Mouse (Mus musculus): ENCODE measurements around the gene 2300003K06Rik.
A peak's percentile ranks its signal among the peaks of the same experiment; 100 is the strongest.
"Not testable (repeated sequence)": the region's sequence is repeated elsewhere in the genome, so short reads cannot be mapped to it uniquely, and the experiment has no call there.

The 2300003K06Rik gene

GRCm38 (mm10) chr11:99837966-99838365, at the start of gene 2300003K06Rik:
Gene 2300003K06Rik (minus strand): TSS chr11:99838066.
- no peak for DNase-seq

DNA sequence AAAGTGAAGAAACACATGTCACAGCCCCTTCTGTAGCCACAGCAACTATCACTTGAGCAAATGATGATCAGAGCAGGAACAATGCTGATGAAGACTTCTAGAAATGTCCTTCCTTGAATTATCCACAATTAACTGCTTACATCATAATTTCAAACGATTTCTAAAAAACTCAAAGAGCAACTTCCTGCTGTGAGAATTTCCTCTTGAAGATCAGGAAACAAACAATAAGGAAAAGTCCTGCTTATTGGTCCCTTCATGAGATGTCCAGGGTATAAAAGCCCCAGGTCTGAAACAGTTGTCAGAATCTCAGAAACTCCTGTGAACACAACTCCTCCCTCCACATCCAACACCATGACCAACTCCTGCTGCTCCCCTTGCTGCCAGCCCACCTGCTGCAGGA, 41.0 kb upstream of the 2300003K06Rik start, which contains the start of gene Gm11567:
Gm11567 (plus strand) TSS at position 301 of the 400 bp plus-strand sequence.
- DNase-seq, result not testable (repeated sequence)

- DNase-seq, result not testable (repeated sequence)
Measured at GRCm38 (mm10) chr11:99873089-99873488, 35.2 kb upstream of the 2300003K06Rik start, which contains the start of gene Krtap9-1. Gene Krtap9-1 (plus strand): TSS chr11:99873389.

DNA sequence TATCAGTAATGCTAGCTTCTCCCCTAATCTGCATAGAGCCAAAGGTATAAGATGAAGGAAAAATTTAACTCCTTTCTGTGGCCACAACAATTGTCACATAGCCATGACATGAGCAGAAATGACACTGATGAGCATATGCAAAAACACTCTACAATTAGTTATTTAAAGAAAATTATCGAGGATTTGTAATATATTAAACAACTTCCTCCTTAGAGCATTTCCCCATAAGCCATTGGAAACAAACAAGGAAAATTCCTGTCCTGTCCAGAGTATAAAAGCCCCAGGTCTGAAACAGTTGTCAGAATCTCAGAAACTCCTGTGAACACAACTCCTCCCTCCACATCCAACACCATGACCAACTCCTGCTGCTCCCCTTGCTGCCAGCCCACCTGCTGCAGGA, 26.3 kb upstream of the 2300003K06Rik start, which contains the start of gene Gm11559:
Gm11559 (plus strand) TSS at position 301 of the 400 bp plus-strand sequence.
- not testable (repeated sequence) for DNase-seq

- no peak for DNase-seq
Measured at GRCm38 (mm10) chr11:99858761-99859160, 20.9 kb upstream of the 2300003K06Rik start.

- DNase-seq, result no peak
Measured at GRCm38 (mm10) chr11:99857617-99858016, 19.8 kb upstream of the 2300003K06Rik start, which contains the start of gene Gm11568. Gene Gm11568 (plus strand): TSS chr11:99857917.

- peak; percentile 2 for DNase-seq
Measured at GRCm38 (mm10) chr11:99854121-99854520, 16.3 kb upstream of the 2300003K06Rik start.

DNA sequence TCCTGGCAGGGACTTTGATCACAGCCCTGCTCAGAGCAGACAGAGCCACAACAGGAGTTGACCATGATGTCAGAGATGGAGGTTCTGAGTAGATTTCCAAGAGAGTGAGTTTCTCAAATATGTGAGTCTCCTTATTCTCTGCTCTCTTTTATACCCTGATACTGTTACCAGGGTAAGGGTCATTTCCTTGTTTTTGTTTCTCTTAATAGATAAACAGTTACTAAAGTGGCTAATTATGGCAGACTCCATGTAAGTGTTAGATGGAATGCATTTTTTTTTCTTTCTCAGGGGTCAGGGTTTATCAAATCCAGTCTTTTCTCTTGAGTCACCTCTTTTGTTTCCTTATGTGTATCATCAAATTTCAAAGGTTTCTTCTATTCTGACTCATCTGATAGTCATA, 13.6 kb upstream of the 2300003K06Rik start, which contains the start of gene Krtap4-16:
Krtap4-16 (minus strand) TSS at position 101 of the 400 bp plus-strand sequence.
- no peak for DNase-seq

DNA sequence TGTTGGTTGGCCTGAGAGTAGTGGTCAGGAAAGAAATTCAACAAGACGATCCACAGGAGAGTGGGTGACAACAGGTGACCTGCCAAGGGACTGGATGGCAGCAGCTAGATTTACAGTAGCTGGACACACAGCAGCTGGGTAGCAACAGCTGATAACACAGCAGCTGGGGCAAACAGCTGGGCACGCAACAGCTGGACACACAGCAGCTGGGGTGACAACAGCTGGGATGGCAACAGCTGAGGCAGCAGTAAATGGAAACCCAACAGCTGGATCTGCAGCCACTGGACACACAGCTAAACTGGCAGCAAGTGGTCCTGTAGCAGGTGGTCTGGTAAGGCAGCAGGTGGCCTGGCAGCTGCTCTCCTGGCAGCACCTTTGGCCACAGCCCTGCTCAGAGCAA, 8.9 kb upstream of the 2300003K06Rik start:
- no peak for DNase-seq

DNA sequence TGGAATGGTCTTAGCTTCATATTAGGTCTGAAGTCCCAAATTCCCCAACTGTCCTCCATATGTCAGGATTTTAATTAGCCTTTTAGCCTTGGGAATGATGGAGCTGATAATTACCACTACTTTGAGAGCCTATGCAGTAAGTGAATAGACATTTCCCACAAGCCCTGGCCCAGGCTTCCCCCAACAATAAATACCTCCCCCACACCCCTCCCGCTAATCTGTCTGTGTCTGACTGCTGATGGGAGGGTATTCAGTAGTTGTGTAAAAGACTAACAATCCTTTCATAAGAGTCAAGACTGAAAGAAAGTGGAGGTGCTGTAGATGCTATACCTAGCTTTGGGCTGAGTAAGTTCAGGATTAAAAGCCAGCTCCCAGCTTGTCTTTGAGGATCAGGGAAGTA, 4.3 kb upstream of the 2300003K06Rik start:
- DNase-seq, result no peak

GRCm38 (mm10) chr11:99815566-99815965, 22.3 kb downstream of the 2300003K06Rik start, which contains the start of gene Gm11564:
Gene Gm11564 (minus strand): TSS chr11:99815666.
- DNase-seq, result not testable (repeated sequence)

DNA sequence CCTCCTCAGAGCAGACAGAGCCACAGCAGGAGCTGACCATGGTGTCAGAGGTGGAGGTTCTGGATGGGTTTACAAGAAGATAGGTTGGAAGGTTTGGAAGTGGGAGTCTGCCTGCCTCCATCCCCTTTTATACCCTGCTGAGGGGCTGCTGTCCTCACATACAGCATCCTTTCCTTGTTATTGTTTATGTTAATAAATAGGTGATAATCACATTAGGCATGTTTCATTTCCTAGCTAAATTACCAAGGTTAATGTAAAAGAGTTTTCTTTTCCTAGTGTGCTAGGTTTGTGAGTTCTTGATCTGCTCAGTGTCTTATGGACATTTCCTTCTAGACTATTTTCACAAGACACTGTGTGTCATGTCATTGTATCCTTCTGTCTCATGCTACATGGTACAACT, 28.1 kb downstream of the 2300003K06Rik start, which contains the start of gene Krtap4-13:
Krtap4-13 (minus strand) TSS at position 101 of the 400 bp plus-strand sequence.
- not testable (repeated sequence) for DNase-seq

- not testable (repeated sequence) for DNase-seq
Measured at GRCm38 (mm10) chr11:99804346-99804745, 33.5 kb downstream of the 2300003K06Rik start, which contains the start of gene Gm11554. Gene Gm11554 (minus strand): TSS chr11:99804446.

- not testable (repeated sequence) for DNase-seq
Measured at GRCm38 (mm10) chr11:99798832-99799231, 39.0 kb downstream of the 2300003K06Rik start, which contains the start of gene Gm11569. Gene Gm11569 (minus strand): TSS chr11:99798932.

DNA sequence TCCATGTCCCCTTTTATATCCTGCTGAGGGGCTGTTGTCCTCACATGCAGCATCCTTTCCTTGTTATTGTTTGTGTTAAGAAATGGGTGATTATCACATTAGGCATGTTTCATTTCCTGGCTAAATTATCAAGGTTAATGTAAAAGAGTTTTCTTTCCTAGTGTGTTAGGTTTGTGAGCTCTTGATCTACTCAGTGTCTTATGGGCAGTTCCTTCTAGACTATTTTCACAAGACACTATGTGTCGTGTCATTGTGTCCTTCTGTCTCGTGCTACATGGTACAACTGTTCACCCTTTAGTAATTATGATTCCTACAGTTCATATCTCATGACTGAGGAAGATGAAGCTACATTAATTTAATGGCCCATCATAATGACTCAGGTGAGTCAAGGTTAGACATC, 44.5 kb downstream of the 2300003K06Rik start, which contains the start of gene Gm11596:
Gm11596 (minus strand) TSS at position 101 of the 400 bp plus-strand sequence.
- no peak for DNase-seq

Measured in layer of hippocampus, adult 9-11 months (tissue).